Mouse (Mus musculus) gastrocnemius, postnatal 10 days (tissue): ENCODE measurements around the gene Wdr18. TPM values are rescaled to one million over a fixed set of nuclear protein-coding genes. Genes with fewer than 3 reads are reported as not detected.
"Not testable (repeated sequence)": the region's sequence is repeated elsewhere in the genome, so short reads cannot be mapped to it uniquely, and the experiment has no call there.

Experiments
- DNase-seq: peaks from one replicate; pipeline ENCODE4 v3.0.0; 2021; ENCODE audit warnings: mixed read lengths
- total RNA-seq, 2 experiments: library from RNA; stranded (reverse); gene quantifications; 2 replicates each; pipeline ENCODE4 v1.2.3; 2021

Wdr18 gene
- total RNA-seq, 2 experiments from 2014 or later, result 18.0 to 21.8 TPM

DNA sequence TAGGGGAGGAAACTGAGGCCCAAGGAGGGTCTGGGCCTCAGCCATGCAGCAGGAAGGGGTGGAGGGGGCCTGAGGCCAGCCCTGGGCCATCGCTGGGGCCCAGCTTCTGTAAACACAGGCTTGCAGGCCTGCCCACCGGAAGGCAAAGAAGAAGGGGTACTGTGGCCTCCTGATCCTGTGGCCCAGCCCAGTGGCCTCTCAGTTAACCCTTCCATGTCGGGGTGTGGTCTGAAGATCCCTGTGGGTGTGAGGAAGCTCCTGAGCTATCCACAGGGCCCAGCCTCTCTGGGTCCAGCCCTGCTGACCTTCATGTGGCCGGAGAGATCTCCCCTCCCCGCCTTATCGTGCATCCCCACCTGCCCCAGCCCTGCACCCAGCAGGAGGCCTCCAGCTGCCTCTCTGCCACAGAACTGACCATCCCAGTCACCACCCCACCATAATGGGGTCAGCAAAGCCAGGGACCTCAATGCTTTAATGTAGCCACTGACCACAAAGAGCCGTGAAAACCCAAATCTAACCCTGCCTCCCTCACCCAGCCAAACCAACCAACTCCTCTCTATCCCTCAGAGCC lies 13.1 kb upstream of the Wdr18 start:
- DNase-seq, result no peak

DNA sequence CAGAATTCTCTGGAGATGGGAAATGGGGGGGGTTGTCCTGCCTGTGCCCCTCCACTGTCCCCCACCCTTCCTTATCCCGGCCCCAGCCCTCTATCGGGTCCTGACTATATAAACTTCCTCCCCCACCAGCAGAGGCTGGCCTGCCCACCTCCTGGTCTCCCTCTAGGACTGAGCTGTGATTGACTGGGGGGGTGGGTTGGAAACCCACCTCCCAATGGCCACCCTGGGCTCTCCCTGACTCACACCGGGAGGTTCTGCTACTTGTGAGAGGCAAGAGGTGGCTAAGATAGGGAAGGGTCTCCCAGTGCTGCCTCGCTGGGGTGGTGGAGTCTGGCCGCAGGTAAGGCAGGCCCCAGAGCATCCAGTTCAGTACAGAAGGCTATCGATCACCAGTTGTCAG lies 12.4 kb upstream of the Wdr18 start:
- DNase-seq, result no peak

DNA sequence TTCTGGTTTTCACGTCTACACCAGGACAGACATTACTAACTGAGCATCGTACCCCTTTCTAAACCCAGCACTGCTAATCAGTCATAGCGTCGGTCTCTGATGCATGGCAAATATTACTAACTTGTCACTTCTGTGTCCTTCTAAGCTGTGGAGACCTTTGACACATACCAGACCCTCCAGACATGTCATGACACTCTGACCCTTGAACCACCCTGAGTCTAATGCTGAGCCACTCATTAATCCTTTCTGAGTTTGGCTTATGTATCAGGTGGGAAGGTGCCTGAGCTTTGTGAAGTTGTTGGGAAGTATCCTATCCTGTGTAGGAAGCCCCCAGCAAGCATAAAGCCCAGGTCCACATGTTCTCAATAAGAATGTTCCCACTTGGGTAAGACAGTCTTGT lies 10.1 kb upstream of the Wdr18 start:
- DNase-seq, result no peak

DNA sequence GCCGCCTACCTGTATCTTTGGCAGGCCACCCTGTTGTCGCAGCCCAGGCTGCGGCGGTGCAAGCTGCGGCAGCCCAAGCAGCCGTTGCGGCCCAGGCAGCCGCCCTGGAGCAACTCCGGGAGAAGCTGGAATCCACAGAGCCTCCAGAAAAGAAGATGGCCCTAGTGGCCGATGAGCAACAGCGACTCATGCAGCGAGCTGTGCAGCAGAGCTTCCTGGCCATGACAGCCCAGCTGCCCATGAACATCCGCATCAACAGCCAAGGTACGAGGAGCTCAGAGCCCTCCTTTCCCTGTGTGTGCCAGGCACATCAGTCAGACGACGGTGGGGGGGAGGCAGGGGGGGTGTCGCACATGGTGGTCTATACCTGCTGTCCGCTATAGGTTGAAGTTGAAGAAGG lies 9.3 kb upstream of the Wdr18 start:
- no peak for DNase-seq

DNA sequence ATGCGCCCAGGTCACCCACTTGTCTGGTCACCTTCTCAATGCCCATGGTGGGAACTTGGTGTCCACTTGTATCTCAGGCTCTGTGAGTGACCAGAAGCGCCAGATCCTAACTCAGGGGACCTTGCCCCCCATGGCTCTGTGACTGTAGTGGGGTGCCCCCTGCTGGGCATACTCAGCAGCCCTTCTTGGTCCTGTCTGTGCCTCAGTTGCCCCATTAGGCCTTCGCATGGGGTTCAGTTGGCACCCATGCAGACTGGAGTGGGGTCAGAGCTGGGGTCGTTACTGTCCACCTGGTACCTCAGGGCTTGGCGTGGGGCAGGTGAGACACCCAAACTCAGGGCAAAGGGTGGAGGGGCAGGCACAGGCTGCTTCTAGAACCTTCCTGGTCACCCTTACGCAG lies 6.0 kb upstream of the Wdr18 start:
- DNase-seq, result no peak

DNA sequence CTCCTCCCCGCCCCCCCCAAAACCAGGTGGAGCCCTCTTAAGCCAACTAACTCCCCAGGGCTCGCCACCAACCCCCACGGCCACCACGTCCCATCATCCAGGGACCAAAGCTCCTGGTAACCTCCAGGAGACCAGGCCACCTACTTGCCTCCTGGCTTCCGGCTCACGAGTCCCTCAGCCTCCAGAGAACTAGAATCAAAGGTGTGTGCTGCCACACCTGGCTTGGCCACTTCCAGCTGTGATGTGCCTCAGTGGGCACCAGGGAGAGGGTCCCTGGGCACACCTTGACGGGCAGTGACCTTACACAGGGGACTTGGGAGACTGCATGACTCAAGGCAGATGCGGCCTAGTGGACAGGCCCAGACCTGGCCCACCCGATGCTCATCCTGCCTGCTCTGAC lies 4.3 kb upstream of the Wdr18 start:
- DNase-seq, result no peak

DNA sequence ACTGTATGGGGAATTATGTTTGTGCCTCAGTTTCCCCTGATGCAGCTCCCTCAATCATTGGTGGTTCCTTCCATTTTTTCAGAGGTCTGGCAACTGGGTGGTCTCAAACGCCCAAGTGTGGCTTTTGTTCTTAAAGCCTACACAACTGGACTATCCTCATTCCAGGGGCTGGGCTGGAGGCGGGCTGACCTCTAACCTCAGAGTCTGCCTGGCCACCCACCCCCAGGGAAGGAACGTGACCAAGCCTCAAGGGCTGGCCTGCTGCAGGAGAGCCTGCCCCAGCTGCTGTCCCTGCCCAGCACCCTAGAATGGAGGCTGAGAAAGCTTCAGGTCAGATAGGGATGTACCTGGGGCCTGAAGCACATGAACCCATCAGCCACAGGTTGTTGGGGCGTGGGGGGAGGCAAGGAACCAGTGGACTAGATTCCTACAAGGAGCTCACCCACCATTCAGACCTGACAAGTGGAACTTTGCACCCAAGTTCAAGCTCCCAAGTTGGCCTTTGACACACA lies 3.3 kb upstream of the Wdr18 start:
- DNase-seq, result no peak

DNA sequence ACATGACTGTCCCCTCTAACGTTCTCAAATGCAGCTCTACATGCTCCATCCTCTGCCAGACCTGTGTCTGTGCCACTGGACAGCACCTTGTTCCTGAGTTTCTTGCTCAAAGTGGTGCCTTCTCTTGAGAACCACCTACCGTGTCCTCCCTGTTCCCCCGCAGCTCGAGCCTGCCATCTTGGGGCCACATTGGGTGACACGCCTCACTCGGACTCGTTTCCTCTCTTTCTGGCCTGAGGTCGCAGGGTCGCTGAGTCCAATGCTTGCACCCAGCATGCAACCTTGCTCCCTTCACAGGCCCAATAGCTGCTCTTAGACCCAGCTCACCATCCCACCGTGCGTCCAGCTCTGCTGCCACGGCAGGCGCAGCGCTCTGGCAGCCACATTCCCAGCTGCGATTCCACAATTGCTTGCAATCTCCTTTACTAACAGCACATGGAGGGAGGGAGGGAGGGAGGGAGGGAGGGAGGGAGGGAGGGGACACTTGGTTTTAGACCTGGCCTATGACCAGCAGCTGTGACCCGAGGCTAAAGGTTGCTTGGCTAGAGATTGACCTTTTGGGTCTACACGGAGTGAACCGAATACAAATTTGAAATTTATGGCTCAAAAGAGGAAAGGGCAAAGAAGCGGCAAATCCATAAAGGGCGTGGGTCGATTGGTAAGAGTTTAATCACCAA lies 1.7 kb upstream of the Wdr18 start:
- peak; percentile 80 for DNase-seq

DNA sequence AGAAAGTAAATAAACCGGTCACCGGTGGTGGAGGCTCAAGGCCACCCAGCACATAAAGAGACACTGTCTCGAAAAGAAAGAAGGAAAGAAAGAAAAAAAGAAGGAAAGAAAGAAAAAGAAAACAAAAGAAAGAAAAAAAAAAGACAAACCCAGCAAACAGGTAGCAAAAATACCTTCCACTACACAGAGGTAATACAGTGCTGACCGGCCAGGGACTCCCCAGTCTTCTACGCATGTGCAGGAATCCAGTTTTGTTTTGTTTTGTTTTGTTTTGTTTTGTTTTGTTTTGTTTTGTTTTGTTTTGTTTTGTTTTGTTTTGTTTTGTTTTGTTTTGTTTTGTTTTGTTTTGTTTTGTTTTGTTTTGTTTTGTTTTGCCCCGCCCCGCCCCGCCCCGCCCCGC lies 540 bp upstream of the Wdr18 start:
- not testable (repeated sequence) for DNase-seq

DNA sequence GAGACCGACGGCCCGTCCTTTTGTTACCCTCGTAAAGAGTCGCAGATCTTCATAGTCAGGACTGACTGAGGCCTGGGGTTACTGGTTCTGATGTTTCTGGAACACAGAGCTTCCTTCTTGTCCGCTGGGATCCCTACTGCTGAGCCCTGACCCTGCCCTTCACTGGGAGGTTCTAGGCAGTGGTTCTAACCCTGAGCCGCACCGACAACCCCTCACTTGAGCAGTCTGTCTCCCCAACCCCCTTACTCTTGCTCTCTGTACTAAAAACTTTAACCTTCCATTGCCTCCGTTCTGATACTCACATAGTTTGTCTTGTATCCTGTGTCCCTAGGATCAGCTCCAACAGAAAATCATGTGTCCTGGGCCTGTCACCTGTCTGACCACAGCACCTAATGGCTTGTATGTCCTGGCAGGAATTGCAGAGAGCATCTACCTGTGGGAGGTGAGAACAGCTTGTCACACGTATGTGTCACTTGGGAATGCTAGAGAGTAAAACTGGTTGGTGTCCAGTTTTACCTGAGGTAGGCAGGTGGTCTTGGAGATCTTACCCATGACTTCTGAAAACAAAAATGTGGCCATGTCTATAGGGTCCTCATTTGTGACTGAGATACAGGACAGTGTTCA lies 831 bp downstream of the Wdr18 start:
- no peak for DNase-seq

DNA sequence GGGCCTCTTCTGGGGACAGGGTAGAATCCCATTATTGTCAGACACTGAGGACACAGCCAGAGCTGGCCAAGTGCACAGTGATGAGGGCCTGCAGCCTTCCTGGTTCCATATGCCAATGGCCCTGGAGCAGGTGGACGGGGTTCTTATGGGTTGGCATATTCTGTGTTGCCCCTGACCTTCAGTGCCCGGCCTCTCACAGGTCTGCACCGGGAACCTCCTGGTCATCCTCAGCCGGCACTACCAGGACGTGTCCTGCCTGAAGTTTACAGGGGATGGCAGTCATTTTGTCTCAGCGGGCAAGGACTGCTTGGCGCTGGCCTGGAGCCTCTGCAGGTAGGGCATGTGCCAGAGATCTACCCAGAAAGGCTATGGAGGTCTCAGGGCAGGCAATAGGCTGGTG lies 4.8 kb downstream of the Wdr18 start:
- DNase-seq, result no peak

DNA sequence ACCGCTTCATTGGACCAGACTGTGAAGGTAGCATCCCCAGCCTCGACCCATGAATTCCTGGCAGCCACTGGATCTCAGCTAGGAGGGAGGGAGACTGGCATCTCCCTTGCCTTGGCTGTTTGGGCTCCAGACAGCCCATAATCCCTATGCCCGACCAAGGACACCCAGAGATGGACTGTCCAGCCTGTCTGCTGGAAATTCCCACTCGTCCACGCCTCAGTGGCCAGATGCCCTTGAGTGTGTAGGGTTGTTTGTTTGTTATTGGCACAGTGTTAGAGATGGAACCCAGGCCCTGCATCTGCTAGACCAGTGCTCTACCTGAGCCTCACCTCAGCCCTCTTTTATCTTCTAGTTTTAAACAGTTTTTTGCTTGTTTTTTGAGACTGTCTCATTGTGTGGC lies 5.4 kb downstream of the Wdr18 start:
- DNase-seq, result no peak

DNA sequence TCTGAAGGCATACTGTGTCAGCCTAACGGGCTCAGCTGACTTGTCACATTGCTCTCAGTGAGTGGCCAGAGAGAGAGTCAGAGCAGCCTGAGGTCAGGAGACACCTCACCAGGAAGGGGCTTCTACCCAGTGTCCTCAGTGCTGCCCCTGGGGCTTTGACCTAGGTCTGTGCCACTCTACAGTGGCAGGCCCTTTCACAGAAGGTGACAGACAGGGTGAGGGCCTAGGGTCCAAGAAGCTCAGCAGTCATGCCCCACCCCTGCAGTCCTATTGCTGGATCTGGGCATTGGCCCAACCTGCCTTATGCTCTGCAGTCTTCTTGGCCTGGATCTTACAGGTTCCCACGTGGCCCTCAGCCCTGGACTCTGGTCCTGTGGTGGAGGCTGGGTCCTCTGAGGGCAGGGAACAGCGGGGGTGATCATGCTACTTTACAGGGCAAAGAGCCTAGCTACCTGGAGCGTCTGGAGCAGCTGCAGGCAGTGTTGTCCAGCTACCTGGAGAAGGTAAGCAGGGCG lies 7.0 kb downstream of the Wdr18 start:
- DNase-seq, result no peak

DNA sequence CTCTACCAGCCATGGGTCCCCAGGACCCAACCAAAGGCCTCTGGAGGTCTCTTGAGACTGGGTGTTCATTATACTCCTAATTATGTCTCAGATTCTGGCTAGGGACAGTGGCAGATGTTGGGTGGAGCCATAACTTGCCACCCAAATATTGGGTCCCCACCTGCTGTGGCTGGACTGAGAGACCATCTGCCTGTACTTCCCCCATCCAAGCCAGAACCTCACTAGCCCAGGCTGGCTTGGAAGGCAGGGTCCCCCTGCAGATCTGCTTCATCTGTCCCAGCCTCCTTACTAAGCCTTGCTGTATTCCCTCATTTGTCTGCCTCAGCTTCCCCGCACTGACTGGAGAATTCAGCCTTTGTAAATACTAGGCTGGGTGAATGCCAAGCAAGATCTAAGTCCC lies 8.2 kb downstream of the Wdr18 start:
- no peak for DNase-seq

DNA sequence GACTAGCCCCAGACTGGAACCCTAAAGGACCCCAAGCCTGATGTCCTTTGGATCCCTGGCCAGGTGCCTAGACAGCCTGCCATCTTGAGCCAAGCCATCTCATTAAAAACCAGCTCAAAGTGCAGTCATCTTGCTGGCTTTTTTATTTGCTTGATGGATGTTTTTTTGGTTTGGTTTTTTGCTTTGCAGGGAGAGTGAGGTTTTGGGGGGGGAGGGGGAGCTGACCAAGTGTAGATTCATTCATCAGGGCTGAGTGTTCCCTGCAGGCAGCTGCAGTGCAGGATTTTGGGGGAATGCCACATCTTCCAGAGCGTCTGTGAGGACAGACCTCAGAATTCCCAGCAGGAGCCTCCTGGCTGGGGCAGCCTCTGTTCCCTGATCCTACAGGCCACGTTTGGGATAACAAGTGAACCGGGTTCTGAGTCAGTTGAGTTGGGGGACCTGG lies 9.2 kb downstream of the Wdr18 start:
- no peak for DNase-seq

DNA sequence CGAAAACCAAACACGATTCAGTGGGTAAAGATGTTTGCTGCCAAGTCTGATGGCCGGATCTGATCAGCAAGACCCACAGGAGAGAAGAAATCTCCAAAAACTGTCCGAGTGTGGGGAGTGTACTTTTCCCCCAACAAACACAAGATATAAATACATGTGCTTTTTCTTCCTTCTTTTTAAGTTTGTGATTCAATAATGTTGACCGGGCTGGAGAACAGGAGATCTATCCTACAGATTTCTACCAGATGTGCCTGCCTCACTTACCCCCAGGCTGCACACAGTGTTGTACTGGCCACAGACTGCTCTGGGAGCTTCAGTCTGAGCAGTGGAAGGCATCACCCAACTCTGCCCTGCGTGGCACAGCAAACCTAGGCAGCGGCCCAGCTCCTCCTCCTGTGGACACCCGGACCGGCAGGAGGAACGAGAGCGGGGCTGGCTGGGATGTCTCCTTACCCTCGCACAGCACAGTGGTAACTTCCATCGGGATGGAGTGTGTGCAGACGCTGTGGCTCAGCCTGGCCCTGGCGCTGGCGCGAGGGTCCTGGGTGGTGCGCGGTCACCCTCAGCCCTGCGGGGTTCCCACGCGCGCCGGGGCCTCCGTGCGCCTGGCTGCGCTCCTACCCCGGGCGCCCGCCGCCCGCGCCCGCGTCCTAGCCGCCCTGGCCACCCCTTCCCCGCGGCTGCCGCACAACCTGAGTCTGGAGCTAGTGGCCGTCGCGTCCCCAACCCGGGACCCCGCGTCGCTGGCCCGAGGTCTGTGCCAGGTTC lies 10.6 kb downstream of the Wdr18 start, which contains the start of gene Grin3b:
Gene Grin3b (plus strand): TSS at position 301 of the 768 bp plus-strand sequence.
- DNase-seq, result no peak

DNA sequence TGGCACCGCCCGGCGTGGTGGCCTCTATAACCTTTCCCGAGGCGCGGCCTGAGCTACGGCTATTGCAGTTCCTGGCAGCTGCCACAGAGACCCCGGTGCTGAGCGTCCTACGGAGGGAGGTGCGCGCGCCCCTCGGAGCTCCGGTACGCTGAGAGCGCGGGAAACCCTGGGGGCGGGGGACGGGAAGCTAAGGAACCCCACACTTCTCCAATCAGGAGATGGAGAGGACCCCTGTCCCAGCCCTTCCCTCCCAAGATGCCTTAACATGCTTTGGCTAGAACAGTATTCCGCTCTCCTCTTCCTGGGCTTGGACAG lies 11.2 kb downstream of the Wdr18 start:
- DNase-seq, result no peak

DNA sequence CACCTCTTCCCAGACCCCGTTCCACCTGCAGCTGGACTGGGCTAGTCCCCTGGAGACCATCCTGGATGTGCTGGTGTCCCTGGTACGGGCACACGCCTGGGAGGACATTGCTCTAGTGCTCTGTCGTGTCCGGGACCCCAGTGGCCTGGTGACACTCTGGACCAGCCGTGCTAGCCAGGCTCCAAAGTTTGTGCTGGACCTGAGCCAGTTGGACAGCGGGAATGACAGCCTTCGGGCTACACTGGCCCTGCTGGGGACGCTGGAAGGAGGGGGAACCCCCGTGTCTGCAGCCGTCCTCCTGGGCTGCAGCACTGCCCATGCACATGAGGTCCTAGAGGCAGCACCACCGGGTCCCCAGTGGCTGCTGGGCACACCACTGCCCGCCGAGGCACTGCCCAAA lies 12.9 kb downstream of the Wdr18 start:
- no peak for DNase-seq

DNA sequence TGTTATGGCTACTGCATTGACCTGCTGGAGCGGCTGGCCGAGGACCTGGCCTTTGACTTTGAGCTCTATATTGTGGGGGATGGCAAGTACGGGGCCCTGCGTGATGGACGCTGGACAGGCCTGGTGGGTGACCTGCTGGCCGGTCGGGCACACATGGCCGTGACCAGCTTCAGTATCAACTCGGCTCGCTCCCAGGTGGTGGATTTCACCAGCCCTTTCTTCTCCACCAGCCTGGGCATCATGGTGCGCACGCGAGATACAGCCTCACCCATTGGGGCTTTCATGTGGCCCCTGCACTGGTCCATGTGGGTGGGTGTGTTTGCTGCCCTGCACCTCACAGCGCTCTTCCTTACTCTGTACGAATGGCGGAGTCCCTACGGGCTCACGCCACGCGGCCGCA lies 14.1 kb downstream of the Wdr18 start:
- DNase-seq, result no peak

DNA sequence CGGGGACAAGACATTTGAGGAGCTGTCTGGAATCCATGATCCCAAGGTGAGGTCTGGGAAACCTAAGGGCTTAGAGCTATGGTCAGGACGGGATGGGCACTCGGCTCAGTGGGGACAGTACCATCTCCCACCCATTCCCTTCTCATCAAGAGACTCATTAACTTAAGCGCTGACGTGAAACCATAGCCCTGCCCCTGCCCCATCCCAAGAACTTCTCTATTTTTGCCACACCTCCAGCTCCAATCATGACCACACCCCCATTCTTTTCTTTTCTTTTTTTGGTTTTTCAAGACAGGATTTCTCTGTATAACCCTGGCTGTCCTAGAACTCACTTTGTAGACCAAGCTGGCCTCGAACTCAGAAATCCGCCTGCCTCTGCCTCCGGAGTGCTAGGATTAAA lies 14.7 kb downstream of the Wdr18 start:
- DNase-seq, result no peak

DNA sequence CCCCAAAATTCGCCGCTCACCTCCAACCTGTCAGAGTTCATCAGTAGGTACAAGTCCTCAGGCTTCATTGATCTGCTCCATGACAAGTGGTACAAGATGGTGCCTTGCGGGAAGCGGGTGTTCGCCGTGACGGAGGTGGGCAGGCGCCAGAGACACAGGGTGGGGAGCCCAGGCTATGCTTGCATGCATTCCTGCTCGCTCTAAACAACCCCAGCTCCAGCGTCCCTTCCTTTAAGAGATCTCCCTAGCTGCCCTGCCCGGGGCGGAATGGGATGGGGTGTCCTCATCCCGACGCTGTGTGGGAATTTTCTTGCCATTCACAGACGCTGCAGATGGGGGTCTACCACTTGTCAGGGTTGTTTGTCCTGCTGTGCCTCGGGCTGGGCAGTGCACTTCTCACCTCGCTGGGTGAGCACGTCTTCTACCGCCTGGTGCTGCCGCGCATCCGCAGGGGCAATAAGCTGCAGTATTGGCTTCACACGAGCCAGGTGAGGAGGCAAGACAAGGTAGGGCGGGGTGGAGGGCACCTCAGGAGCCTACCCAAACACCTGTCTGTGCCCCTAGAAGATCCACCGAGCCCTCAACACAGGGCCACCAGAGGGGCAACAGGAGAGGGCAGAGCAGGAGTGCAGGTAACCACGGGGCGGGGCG lies 16.2 kb downstream of the Wdr18 start:
- DNase-seq, result no peak

DNA sequence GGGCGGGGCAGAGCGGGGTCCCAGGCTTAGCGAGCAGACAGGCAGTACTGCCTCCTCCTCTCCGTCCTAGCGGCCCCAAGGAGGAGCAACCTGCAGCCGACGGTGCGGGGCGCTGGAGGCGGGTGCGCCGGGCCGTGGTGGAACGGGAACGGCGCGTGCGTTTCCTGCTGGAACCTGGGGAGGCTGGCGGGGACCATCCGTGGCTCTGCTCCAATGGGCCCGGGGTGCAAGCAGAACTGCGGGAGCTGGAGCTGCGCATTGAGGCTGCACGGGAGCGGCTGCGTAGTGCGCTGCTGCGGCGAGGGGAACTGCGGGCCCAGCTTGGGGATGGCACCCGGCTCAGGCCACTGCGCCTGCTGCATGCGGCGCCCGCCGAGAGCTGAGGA lies 16.8 kb downstream of the Wdr18 start:
- DNase-seq, result no peak
